Mouse (Mus musculus): Measurements from ENCODE around the gene Nr1d1. TPM values are rescaled to one million over a fixed set of nuclear protein-coding genes. Genes with fewer than 3 reads are reported as not detected.

Nr1d1 gene
- polyA plus RNA-seq, 1 experiment from 2014 or later: 2.3 TPM

DNA sequence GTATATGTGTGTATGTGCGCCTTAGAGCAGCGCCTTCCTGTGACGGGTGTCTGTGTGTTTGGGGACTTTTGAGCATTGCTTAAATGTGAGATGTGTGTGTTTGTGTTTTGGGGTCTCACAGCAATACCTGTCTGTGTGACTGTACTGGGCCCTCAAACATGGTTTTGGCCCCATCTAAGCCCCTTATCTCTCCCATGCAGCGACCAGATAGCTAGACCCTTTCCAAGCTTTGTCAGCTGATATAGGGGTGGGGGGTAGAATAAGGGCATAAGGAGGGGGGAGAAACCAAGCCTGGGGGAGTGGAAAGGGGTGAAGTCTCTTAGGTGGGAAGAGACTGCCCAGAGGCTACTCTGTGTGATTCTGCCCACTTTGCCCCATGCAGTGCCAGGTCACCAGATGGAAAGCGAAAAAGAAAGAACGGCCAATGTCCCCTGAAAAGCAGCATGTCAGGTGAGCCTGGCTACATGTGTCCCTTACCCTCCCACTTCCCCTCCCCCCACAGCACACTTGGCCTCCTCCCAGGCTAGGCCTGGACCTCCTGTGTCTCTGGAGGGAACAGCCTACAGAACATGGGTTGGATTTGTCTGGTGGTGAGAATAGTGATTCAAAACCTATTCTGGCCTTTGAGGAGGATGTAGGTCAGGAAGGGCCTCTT lies 19.3 kb downstream of the Nr1d1 start:
- Histone ChIP-seq H3K4me1 (ENCODE audit: control insufficient read depth, insufficient read depth, low read length) (peaks cover 53% of the 10 kb centered on the region), H3K4me2 (ENCODE audit: low read depth, low read length) (no peak overlapping the region), H3K36me3 (ENCODE audit: control insufficient read depth, insufficient read depth, low read length) (peaks cover 23% of the 10 kb centered on the region), H3K27ac (ENCODE audit: low read length) (no peak overlapping the region), H3K27me3 (replicated peaks; ENCODE audit: control insufficient read depth, insufficient read depth, low read length) (no peaks in the 10 kb centered on the region), H3K9me3 (ENCODE audit: control insufficient read depth, low read length) (no peaks in the 10 kb centered on the region), H3K9ac (ENCODE audit: low read depth, low read length) (no peak overlapping the region), H3K4me3 (ENCODE audit: low read length) (no peak overlapping the region)
- 89% methylated on average over 6 of the region's 6 CpGs for WGBS
- no peak for ATAC-seq

DNA sequence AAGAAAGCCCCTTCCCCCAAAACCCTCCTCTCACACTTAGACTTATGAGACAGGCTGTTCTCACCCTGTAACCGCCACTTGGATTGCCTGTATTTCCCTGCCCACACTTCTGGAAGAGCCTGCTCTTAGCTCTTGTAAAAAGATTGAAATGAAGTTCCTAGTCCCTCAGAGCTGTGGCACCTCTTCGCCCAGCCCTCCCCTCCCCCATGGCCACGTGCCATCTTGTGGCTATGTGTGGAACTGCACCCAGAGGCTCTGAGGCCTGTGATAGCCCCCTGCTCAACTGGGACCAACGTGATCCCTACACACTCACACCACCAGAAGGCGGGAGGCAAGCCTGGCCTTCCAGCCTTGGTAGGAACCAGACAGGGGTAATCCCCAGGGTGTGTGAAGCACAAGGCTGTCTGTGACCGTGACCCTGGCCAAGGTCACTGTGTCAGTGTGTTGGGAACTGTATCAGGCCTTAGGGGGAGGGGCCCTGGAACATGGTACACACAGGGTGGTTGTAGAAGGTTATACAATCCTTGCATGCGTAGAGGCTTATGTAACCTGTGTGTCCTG lies 20.4 kb downstream of the Nr1d1 start:
- Histone ChIP-seq H3K9me3 (ENCODE audit: control insufficient read depth, low read length) (no peaks in the 10 kb centered on the region), H3K27me3 (replicated peaks; ENCODE audit: control insufficient read depth, insufficient read depth, low read length) (no peaks in the 10 kb centered on the region), H3K4me1 (ENCODE audit: control insufficient read depth, insufficient read depth, low read length) (peaks cover 65% of the 10 kb centered on the region), H3K4me3 (ENCODE audit: low read length) (no peak overlapping the region), H3K27ac (ENCODE audit: low read length) (peak overlapping the region; percentile 97), H3K36me3 (ENCODE audit: control insufficient read depth, insufficient read depth, low read length) (peaks cover 14% of the 10 kb centered on the region; the same call in 1 of the 2 replicates), H3K4me2 (ENCODE audit: low read depth, low read length) (peak overlapping the region; percentile 61), H3K9ac (ENCODE audit: low read depth, low read length) (peak overlapping the region; percentile 50)
- no peak for ATAC-seq
- 21% methylated on average over 7 of the region's 7 CpGs for WGBS

DNA sequence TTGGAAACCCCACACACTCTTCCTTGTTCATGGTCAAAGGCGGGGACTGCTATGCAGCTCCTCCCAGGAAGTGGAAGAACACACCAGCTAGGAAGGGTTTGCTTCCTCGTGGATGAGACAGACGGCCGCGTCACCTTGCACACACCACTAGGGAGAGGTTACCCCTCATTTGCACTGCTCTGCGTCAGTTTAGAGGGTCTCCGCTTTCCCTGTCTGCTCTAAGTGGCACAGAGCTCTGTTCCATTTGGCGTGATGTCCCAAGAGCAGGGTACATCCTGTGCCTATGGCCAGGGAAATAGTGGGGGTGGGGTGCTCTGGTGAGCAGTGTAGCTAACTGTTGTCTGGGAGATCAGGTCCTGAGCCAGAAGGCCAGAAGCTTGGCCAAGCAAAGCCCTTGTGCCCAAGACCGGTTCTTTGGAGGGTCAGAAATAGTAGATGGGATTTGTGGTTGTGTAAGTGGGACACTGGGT lies 20.9 kb downstream of the Nr1d1 start:
- Histone ChIP-seq H3K36me3 (ENCODE audit: control insufficient read depth, insufficient read depth, low read length) (peaks cover 14% of the 10 kb centered on the region; the same call in 1 of the 2 replicates), H3K27ac (ENCODE audit: low read length) (peak overlapping the region; percentile 97), H3K27me3 (replicated peaks; ENCODE audit: control insufficient read depth, insufficient read depth, low read length) (no peaks in the 10 kb centered on the region), H3K4me2 (ENCODE audit: low read depth, low read length) (peak overlapping the region; percentile 61), H3K9me3 (ENCODE audit: control insufficient read depth, low read length) (no peaks in the 10 kb centered on the region), H3K9ac (ENCODE audit: low read depth, low read length) (peak overlapping the region; percentile 50), H3K4me3 (ENCODE audit: low read length) (no peak overlapping the region), H3K4me1 (ENCODE audit: control insufficient read depth, insufficient read depth, low read length) (peaks cover 70% of the 10 kb centered on the region)
- no peak for ATAC-seq
- 54% methylated on average over 9 of the region's 9 CpGs for WGBS

DNA sequence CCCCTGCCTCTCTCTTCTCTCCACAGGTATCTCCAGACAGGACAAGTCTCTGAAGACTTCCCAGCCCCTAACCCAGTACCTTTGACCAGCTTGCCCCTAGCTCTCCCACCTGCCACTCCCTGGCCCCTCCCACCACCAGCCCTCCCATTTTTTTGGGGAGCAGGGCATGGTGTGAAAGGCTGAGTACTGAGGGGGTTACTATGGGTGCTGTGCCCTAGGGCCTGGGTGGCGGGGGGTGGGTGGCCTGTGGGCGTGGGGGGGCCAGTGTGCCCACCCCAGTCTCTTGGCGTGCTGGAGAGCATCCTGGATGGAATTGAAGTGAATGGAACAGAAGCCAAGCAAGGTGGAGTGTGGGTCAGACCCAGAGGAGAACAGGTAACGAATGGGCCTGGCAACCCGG lies 21.9 kb downstream of the Nr1d1 start:
- Histone ChIP-seq H3K9ac (ENCODE audit: low read depth, low read length) (peak overlapping the region; percentile 52), H3K4me2 (ENCODE audit: low read depth, low read length) (peak overlapping the region; percentile 61), H3K27me3 (replicated peaks; ENCODE audit: control insufficient read depth, insufficient read depth, low read length) (no peaks in the 10 kb centered on the region), H3K4me1 (ENCODE audit: control insufficient read depth, insufficient read depth, low read length) (peaks cover 79% of the 10 kb centered on the region), H3K9me3 (ENCODE audit: control insufficient read depth, low read length) (no peaks in the 10 kb centered on the region), H3K27ac (ENCODE audit: low read length) (peak overlapping the region; percentile 97), H3K36me3 (ENCODE audit: control insufficient read depth, insufficient read depth, low read length) (peaks cover 13% of the 10 kb centered on the region; the same call in 1 of the 2 replicates), H3K4me3 (ENCODE audit: low read length) (no peak overlapping the region; the same call in 1 of the 2 replicates)
- no peak for ATAC-seq
- WGBS: 91% methylated on average over 5 of the region's 5 CpGs

DNA sequence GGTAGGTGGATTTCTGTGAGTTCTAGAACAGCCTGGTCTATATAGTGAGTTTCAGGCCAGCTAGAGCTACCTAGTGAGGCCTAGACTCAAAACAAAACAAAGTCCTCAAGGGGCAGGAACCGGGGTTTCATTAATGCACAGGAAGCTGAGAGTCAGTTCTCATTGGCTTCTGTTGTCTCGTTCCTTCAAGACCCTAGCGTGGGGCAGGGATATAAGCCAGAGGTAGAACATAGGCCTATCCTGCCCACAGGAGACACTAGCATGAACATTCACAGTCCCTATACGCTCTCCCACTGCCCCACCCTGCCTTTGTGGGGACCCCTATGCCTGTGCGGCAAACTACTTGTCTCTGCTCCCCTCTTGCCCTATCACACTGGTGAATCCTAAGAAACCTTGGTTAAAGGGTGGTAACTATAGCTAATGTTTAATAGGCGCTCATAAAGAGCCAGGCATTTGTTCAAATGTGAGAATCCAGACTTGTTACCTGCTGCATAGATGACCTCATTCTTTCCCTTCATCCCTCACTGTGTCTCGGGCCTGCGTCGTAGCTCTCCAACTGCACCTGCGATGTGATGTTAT lies 22.5 kb downstream of the Nr1d1 start:
- H3K36me3 ChIP-seq (ENCODE audit: control insufficient read depth, insufficient read depth, low read length): peaks cover 11% of the 10 kb centered on the region; the same call in 1 of the 2 replicates
- peak overlapping the region; percentile 61 for H3K4me2 ChIP-seq (ENCODE audit: low read depth, low read length)
- ATAC-seq: no peak
- H3K9me3 ChIP-seq (ENCODE audit: control insufficient read depth, low read length): no peaks in the 10 kb centered on the region
- H3K4me1 ChIP-seq (ENCODE audit: control insufficient read depth, insufficient read depth, low read length): peaks cover 85% of the 10 kb centered on the region
- peak overlapping the region; percentile 11; the same call in 1 of the 2 replicates for H3K4me3 ChIP-seq (ENCODE audit: low read length)
- H3K27ac ChIP-seq (ENCODE audit: low read length): peak overlapping the region; percentile 97
- H3K9ac ChIP-seq (ENCODE audit: low read depth, low read length): peak overlapping the region; percentile 52
- no peaks in the 10 kb centered on the region for H3K27me3 ChIP-seq (replicated peaks; ENCODE audit: control insufficient read depth, insufficient read depth, low read length)
- WGBS: 59% methylated on average over 10 of the region's 10 CpGs

DNA sequence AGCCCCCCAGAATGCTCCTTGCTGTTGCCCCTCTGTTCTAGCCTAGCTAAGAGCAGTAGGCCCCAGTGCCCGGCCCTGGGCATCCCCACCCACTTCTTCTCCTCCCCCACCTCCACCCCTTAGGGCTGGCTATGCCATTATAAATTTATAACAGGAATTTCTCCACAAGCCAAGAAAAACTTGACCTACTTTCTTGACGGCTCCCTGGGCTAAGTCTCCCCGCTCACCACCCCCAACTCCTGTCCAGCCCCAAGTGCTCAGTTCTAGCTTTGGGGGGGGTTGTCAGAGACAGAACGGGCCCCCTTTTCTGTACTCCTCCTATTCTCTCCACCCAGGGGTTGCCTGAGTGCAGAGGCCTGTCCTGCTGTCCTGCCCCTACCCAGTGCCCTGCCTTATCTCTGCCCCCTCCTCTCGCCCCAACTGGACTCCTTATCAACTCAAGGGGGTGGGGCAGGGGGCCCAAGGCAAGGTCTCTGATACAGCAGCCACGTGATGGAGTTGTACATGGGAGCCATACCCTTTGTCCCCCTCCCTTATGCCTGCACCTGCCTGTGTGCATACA lies 23.8 kb downstream of the Nr1d1 start:
- peak overlapping the region; percentile 61 for H3K4me2 ChIP-seq (ENCODE audit: low read depth, low read length)
- peak overlapping the region; percentile 97 for H3K27ac ChIP-seq (ENCODE audit: low read length)
- peaks cover 94% of the 10 kb centered on the region for H3K4me1 ChIP-seq (ENCODE audit: control insufficient read depth, insufficient read depth, low read length)
- ATAC-seq: peak; percentile 81
- H3K36me3 ChIP-seq (ENCODE audit: control insufficient read depth, insufficient read depth, low read length): 0 out of 2 replicates have a peak, but pooled peaks cover 8% of the 10 kb centered on the region
- 14% methylated on average over 6 of the region's 6 CpGs for WGBS
- peak overlapping the region; percentile 29 for H3K4me3 ChIP-seq (ENCODE audit: low read length)
- H3K9ac ChIP-seq (ENCODE audit: low read depth, low read length): peak overlapping the region; percentile 66
- H3K27me3 ChIP-seq (replicated peaks; ENCODE audit: control insufficient read depth, insufficient read depth, low read length): no peaks in the 10 kb centered on the region
- no peaks in the 10 kb centered on the region for H3K9me3 ChIP-seq (ENCODE audit: control insufficient read depth, low read length)

DNA sequence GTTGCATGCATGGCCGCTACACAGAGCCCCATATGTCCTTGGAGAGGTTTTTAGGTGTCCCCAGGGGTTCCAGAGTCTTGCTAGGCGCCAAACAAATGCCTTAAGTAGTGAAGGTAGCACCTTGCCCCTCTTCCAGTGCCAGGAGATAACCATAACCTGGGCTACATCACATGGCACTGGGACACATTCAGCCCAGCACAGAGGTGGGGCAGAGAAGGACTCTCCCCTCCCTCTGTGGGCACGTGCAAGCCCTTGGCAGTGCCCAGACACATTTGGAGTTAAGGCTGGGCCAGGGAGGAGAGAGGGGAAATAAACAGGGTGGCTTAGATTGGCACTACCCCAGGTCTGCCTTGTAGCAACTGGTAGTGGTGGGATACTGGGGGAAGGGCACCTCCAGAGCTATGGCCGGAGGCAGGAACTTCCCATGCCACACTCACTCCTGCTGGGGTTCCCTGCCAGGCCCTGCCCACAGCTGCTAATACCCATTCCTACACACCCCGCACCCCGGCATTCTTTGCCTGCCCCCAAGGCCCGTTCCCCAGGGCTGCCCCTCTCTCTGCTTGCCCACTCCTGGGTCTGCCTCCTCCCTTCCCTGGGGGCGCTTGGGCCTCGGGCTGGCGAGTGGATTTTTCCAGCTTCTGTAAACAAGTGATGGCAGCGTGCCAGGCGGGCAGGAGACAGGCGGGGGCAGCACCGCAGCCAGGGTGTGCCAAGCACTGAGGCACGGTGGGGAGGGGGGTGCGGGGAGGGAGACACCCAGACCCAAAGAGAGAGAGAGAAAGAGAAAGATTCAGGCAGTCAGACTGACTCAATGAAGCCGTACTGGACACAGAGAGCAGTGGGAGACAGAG lies 24.6 kb downstream of the Nr1d1 start:
- H3K4me2 ChIP-seq (ENCODE audit: low read depth, low read length): peak overlapping the region; percentile 61
- H3K9me3 ChIP-seq (ENCODE audit: control insufficient read depth, low read length): no peaks in the 10 kb centered on the region
- H3K4me1 ChIP-seq (ENCODE audit: control insufficient read depth, insufficient read depth, low read length): peaks cover 94% of the 10 kb centered on the region
- peak; percentile 6 for ATAC-seq
- peak overlapping the region; percentile 97 for H3K27ac ChIP-seq (ENCODE audit: low read length)
- WGBS: 18% methylated on average over 17 of the region's 17 CpGs
- peak overlapping the region; percentile 29 for H3K4me3 ChIP-seq (ENCODE audit: low read length)
- no peaks in the 10 kb centered on the region for H3K27me3 ChIP-seq (replicated peaks; ENCODE audit: control insufficient read depth, insufficient read depth, low read length)
- H3K36me3 ChIP-seq (ENCODE audit: control insufficient read depth, insufficient read depth, low read length): 0 out of 2 replicates have a peak, but pooled peaks cover 6% of the 10 kb centered on the region
- H3K9ac ChIP-seq (ENCODE audit: low read depth, low read length): peak overlapping the region; percentile 66

DNA sequence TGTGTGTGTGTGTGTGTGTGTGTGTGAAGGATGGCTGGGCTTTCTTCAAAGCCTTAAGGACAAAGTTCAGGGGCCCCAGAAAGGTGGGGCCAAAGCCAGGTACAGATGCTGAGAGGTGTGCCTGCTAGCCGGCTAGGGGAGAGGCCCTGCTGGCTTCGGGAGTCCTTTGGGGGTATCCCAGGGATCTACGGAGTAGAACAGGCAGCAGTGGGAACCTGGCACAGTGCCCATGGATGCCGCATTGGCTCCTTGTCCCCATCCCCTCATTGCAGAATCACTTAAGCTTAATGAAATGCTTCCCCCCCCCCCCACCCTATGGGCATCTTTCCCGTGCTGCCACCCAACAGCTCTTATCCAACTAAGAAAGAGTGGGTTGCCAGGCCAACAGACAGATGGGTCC lies 25.4 kb downstream of the Nr1d1 start:
- Histone ChIP-seq H3K9ac (ENCODE audit: low read depth, low read length) (peak overlapping the region; percentile 66), H3K27ac (ENCODE audit: low read length) (peak overlapping the region; percentile 97), H3K9me3 (ENCODE audit: control insufficient read depth, low read length) (no peaks in the 10 kb centered on the region), H3K36me3 (ENCODE audit: control insufficient read depth, insufficient read depth, low read length) (0 out of 2 replicates have a peak, but pooled peaks cover 6% of the 10 kb centered on the region), H3K4me3 (ENCODE audit: low read length) (no peak overlapping the region), H3K27me3 (replicated peaks; ENCODE audit: control insufficient read depth, insufficient read depth, low read length) (no peaks in the 10 kb centered on the region), H3K4me1 (ENCODE audit: control insufficient read depth, insufficient read depth, low read length) (peaks cover 96% of the 10 kb centered on the region), H3K4me2 (ENCODE audit: low read depth, low read length) (peak overlapping the region; percentile 61)
- peak; percentile 8; the same call in 1 of the 2 replicates for ATAC-seq
- 26% methylated on average over 5 of the region's 5 CpGs for WGBS

All from intestine, embryonic 16.5 days (tissue).